9 mouse cellular contexts compared by ENCODE assay signal in genomic region chr14:32587013-32587784, GRCm38 (mm10). TPM values are rescaled to one million over a fixed set of nuclear protein-coding genes. Genes with fewer than 3 reads are reported as not detected.
DNase-seq lines count a peak whose midpoint lies in the region; ATAC-seq and TF ChIP-seq lines count a peak whose summit lies in the region.
"Had no signal": no experiment of that assay in that cellular context is flagged by ENCODE, and none has a peak within 500 bp of the region (broad histone marks: within the 10 kb centered on the region; RNA-seq: fewer than 3 reads in every experiment).

No protein-coding gene starts in this region.

- DNase-seq in intestine, embryonic 14.5 days (ENCODE audit: low spot score): peak; percentile 89
- peak; percentile 54 for DNase-seq in cerebellum, adult 8-10 months
- DNase-seq in forelimb bud, embryonic 11.5 days (ENCODE audit: low read depth, low spot score): peak; percentile 79
- DNase-seq in kidney, adult 2 months: peak; percentile 65
- peak; percentile 86 for DNase-seq in neural tube, embryonic 10.5 days (ENCODE audit: extremely low spot score, low spot score)
- peak; percentile 22 for DNase-seq in telencephalon, adult 2 months (ENCODE audit: low read depth, low spot score)

- peaks cover 5% of the 10 kb centered on the region for H3K27me3 ChIP-seq in intestine, embryonic 14.5 days (replicated peaks; ENCODE audit: control insufficient read depth, insufficient read depth, low read length)
- H3K27me3 ChIP-seq in intestine, embryonic 16.5 days (replicated peaks; ENCODE audit: control insufficient read depth, insufficient read depth, low read length): no peaks in the 10 kb centered on the region
- no peaks in the 10 kb centered on the region for H3K27me3 ChIP-seq in kidney, adult 2 months (replicated peaks; ENCODE audit: control insufficient read depth, insufficient read depth, low read length)
- peaks cover 17% of the 10 kb centered on the region for H3K27me3 ChIP-seq in limb, embryonic 13.5 days

- H3K4me3 ChIP-seq in intestine, embryonic 14.5 days (ENCODE audit: low read depth, low read length): no peak overlapping the region
- no peak overlapping the region for H3K4me3 ChIP-seq in intestine, embryonic 16.5 days (ENCODE audit: low read length)
- H3K4me3 ChIP-seq in kidney, adult 2 months (ENCODE audit: insufficient read depth, low read depth, low read length): no peak overlapping the region
- no peak overlapping the region for H3K4me3 ChIP-seq in limb, embryonic 13.5 days
- H3K4me3 ChIP-seq: embryonic facial prominence, embryonic 12.5 days had no signal

- no peaks in the 10 kb centered on the region for H3K9me3 ChIP-seq in intestine, embryonic 14.5 days (ENCODE audit: control insufficient read depth, low read length)
- H3K9me3 ChIP-seq in intestine, embryonic 16.5 days (ENCODE audit: control insufficient read depth, low read length): no peaks in the 10 kb centered on the region
- H3K9me3 ChIP-seq in limb, embryonic 13.5 days: no peaks in the 10 kb centered on the region
- H3K9me3 ChIP-seq: embryonic facial prominence, embryonic 12.5 days had no signal

- WGBS in intestine, embryonic 14.5 days: 16% methylated on average over 10 of the region's 10 CpGs
- 18% methylated on average over 10 of the region's 10 CpGs for WGBS in intestine, embryonic 16.5 days
- 16% methylated on average over 10 of the region's 10 CpGs for WGBS in kidney, adult 2 months
- 14% methylated on average over 10 of the region's 10 CpGs for WGBS in limb, embryonic 13.5 days

- ATAC-seq in intestine, embryonic 14.5 days (replicated peaks; ENCODE audit: low FRiP score, low TSS enrichment, low read depth): no peak; the same call in 1 of the 2 replicates
- ATAC-seq in intestine, embryonic 16.5 days: no peak
- ATAC-seq in limb, embryonic 13.5 days (ENCODE audit: low FRiP score, low read depth): 0 out of 2 replicates have a peak, but pooled peaks have one; percentile 48

- H3K4me2 ChIP-seq in intestine, embryonic 14.5 days (ENCODE audit: low read length): no peak overlapping the region
- no peak overlapping the region for H3K4me2 ChIP-seq in intestine, embryonic 16.5 days (ENCODE audit: low read depth, low read length)
- no peak overlapping the region for H3K4me2 ChIP-seq in limb, embryonic 13.5 days (replicated peaks)
- H3K4me2 ChIP-seq: embryonic facial prominence, embryonic 12.5 days had no signal

- no peak overlapping the region for H3K9ac ChIP-seq in intestine, embryonic 14.5 days (ENCODE audit: low read length)
- H3K9ac ChIP-seq in intestine, embryonic 16.5 days (ENCODE audit: low read depth, low read length): no peak overlapping the region
- H3K9ac ChIP-seq in limb, embryonic 13.5 days: no peak overlapping the region
- H3K9ac ChIP-seq: embryonic facial prominence, embryonic 12.5 days had no signal

- no peak overlapping the region for H3K27ac ChIP-seq in intestine, embryonic 14.5 days (ENCODE audit: low read depth)
- H3K27ac ChIP-seq in intestine, embryonic 16.5 days (ENCODE audit: low read length): no peak overlapping the region
- no peak overlapping the region for H3K27ac ChIP-seq in kidney, adult 2 months (ENCODE audit: insufficient read depth, low read depth, low read length)
- no peak overlapping the region for H3K27ac ChIP-seq in limb, embryonic 13.5 days
- H3K27ac ChIP-seq: embryonic facial prominence, embryonic 12.5 days had no signal

- H3K4me1 ChIP-seq in intestine, embryonic 14.5 days (replicated peaks; ENCODE audit: control insufficient read depth, insufficient read depth, low read length): no peaks in the 10 kb centered on the region
- no peaks in the 10 kb centered on the region for H3K4me1 ChIP-seq in intestine, embryonic 16.5 days (ENCODE audit: control insufficient read depth, insufficient read depth, low read length)
- H3K4me1 ChIP-seq in kidney, adult 2 months (ENCODE audit: control insufficient read depth, insufficient read depth, low read length): no peaks in the 10 kb centered on the region
- H3K4me1 ChIP-seq in limb, embryonic 13.5 days: no peaks in the 10 kb centered on the region
- H3K4me1 ChIP-seq: embryonic facial prominence, embryonic 12.5 days had no signal

- H3K36me3 ChIP-seq in intestine, embryonic 14.5 days (ENCODE audit: control insufficient read depth, insufficient read depth, low read length): no peaks in the 10 kb centered on the region
- no peaks in the 10 kb centered on the region for H3K36me3 ChIP-seq in intestine, embryonic 16.5 days (ENCODE audit: control insufficient read depth, insufficient read depth, low read length)
- H3K36me3 ChIP-seq in kidney, adult 2 months (ENCODE audit: control insufficient read depth, insufficient read depth, low read length): no peaks in the 10 kb centered on the region
- H3K36me3 ChIP-seq in limb, embryonic 13.5 days: no peaks in the 10 kb centered on the region
- H3K36me3 ChIP-seq: embryonic facial prominence, embryonic 12.5 days had no signal

- TF ChIP-seq POLR2A in kidney, adult 2 months (IDR thresholded peaks at IDR 0.05; ENCODE audit: low read depth, low read length): no peak

- peak; percentile 83 for TF ChIP-seq CTCF in kidney, adult 2 months (conservative IDR thresholded peaks at IDR 0.05; ENCODE audit: insufficient read depth, insufficient read length, low read depth, low read length)

RNA-seq across cellular contexts. Expression of gene Prrxl1, which starts 12.0 kb away (rescaled TPM):
- 1.1 and 1.2 TPM in 2 replicates for polyA plus RNA-seq in intestine, embryonic 14.5 days (2014; fragmentation: Nextera tagmentation; extraction: Ambion mirVana)
- 0.47 and 0.84 TPM in 2 replicates for polyA plus RNA-seq in intestine, embryonic 16.5 days (2015; fragmentation: Nextera tagmentation; extraction: Ambion mirVana)
- polyA plus RNA-seq in kidney, adult 2 months (2012; rRNA removed): not detected in 2 replicates
- polyA plus RNA-seq in limb, embryonic 13.5 days (2015; fragmentation: Nextera tagmentation; extraction: Ambion mirVana): 0.31 and 0.64 TPM in 2 replicates

Comparison
In these comparisons a context has a peak if more than half of its experiments do, and no peak if none do; other contexts are left out.
1. DNase-seq: peak in every context shown above with its lines; median percentile 89 in intestine, embryonic 14.5 days; 86 in neural tube, embryonic 10.5 days; 79 in forelimb bud, embryonic 11.5 days; 65 in kidney, adult 2 months; 54 in cerebellum, adult 8-10 months; 22 in telencephalon, adult 2 months.